ENCODE assay signal across 14 mouse cellular contexts in the genomic region with DNA sequence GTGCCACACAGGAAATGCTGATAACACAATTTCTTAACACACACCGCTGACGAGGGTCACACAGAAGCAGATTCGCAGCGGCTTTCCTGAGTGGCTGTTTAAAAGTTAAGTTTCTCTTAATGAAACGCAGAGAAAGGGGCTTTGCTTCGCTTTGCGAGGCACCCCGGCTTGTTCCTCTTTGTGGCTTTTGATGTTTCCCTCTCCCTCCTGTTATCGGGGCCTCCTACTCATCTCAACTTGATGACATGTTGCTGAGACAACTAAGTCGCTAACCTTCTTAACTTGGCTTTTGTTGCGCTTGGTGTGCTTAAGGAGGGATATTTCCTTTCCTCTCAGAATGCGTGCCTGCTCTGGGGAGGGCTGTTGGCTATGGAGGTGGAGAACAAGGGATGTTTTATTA.
DNase-seq lines count a peak whose midpoint lies in the region; ATAC-seq and TF ChIP-seq lines count a peak whose summit lies in the region.
"Had no signal": no experiment of that assay in that cellular context is flagged by ENCODE, and none has a peak within 500 bp of the region (broad histone marks: within the 10 kb centered on the region; RNA-seq: fewer than 3 reads in every experiment).

No protein-coding gene starts in this region.

- H3K4me1 ChIP-seq in embryonic facial prominence, embryonic 13.5 days = peaks cover 6% of the 10 kb centered on the region; the same call in 1 of the 2 replicates
- no peaks in the 10 kb centered on the region; the same call in 1 of the 2 replicates for H3K4me1 ChIP-seq in embryonic facial prominence, embryonic 10.5 days
- no peaks in the 10 kb centered on the region for H3K4me1 ChIP-seq in heart, embryonic 16.5 days (ENCODE audit: control insufficient read depth, insufficient read depth, low read length)
- H3K4me1 ChIP-seq in midbrain, embryonic 13.5 days (replicated peaks) = peaks cover 6% of the 10 kb centered on the region
- H3K4me1 ChIP-seq: limb, embryonic 15.5 days had no signal

- no peak for ATAC-seq in embryonic facial prominence, embryonic 13.5 days (ENCODE audit: insufficient number of reproducible peaks, insufficient read depth, low FRiP score, low TSS enrichment, low read depth)
- no peak for ATAC-seq in heart, embryonic 16.5 days (replicated peaks; ENCODE audit: extremely low read depth, insufficient read depth, low FRiP score)
- ATAC-seq in midbrain, embryonic 13.5 days = no peak
- ATAC-seq: inflammation-experienced regulatory T-cells, adult 6 months had no signal

- no peak overlapping the region for H3K9ac ChIP-seq in embryonic facial prominence, embryonic 13.5 days
- no peak overlapping the region for H3K9ac ChIP-seq in heart, embryonic 16.5 days (ENCODE audit: low read length)
- no peak overlapping the region for H3K9ac ChIP-seq in midbrain, embryonic 13.5 days (replicated peaks)
- H3K9ac ChIP-seq: limb, embryonic 15.5 days had no signal

- no peak overlapping the region for H3K4me3 ChIP-seq in embryonic facial prominence, embryonic 13.5 days
- H3K4me3 ChIP-seq in embryonic facial prominence, embryonic 10.5 days = no peak overlapping the region
- H3K4me3 ChIP-seq in heart, embryonic 16.5 days (ENCODE audit: low read length) = peak overlapping the region; percentile 19; the same call in 1 of the 2 replicates
- H3K4me3 ChIP-seq in midbrain, embryonic 13.5 days (replicated peaks) = no peak overlapping the region
- no peak overlapping the region for H3K4me3 ChIP-seq in layer of hippocampus, adult 2 months
- H3K4me3 ChIP-seq: erythroblast, embryonic 14.5 days; limb, embryonic 15.5 days had no signal

- H3K36me3 ChIP-seq in embryonic facial prominence, embryonic 13.5 days = no peaks in the 10 kb centered on the region
- H3K36me3 ChIP-seq in embryonic facial prominence, embryonic 10.5 days (replicated peaks) = no peaks in the 10 kb centered on the region
- no peaks in the 10 kb centered on the region for H3K36me3 ChIP-seq in heart, embryonic 16.5 days (ENCODE audit: control insufficient read depth, insufficient read depth)
- H3K36me3 ChIP-seq in midbrain, embryonic 13.5 days = no peaks in the 10 kb centered on the region
- H3K36me3 ChIP-seq: limb, embryonic 15.5 days had no signal

- H3K9me3 ChIP-seq in embryonic facial prominence, embryonic 13.5 days = no peaks in the 10 kb centered on the region
- H3K9me3 ChIP-seq in embryonic facial prominence, embryonic 10.5 days = no peaks in the 10 kb centered on the region
- H3K9me3 ChIP-seq in heart, embryonic 16.5 days (replicated peaks; ENCODE audit: control insufficient read depth, low read length) = no peaks in the 10 kb centered on the region
- no peaks in the 10 kb centered on the region for H3K9me3 ChIP-seq in midbrain, embryonic 13.5 days
- H3K9me3 ChIP-seq: limb, embryonic 15.5 days had no signal

- 38% methylated on average over 12 of the region's 12 CpGs for WGBS in embryonic facial prominence, embryonic 13.5 days
- 52% methylated on average over 12 of the region's 12 CpGs for WGBS in embryonic facial prominence, embryonic 10.5 days
- 33% methylated on average over 12 of the region's 12 CpGs for WGBS in heart, embryonic 16.5 days
- WGBS in midbrain, embryonic 13.5 days = 14% methylated on average over 12 of the region's 12 CpGs

- H3K4me2 ChIP-seq in embryonic facial prominence, embryonic 13.5 days = peak overlapping the region; percentile 27; the same call in 1 of the 2 replicates
- peak overlapping the region; percentile 44 for H3K4me2 ChIP-seq in heart, embryonic 16.5 days (ENCODE audit: low read depth, low read length)
- H3K4me2 ChIP-seq in midbrain, embryonic 13.5 days (replicated peaks) = peak overlapping the region; percentile 5; the same call in 1 of the 2 replicates
- H3K4me2 ChIP-seq: limb, embryonic 15.5 days had no signal

- no peak overlapping the region for H3K27ac ChIP-seq in embryonic facial prominence, embryonic 13.5 days
- no peak overlapping the region for H3K27ac ChIP-seq in embryonic facial prominence, embryonic 10.5 days (replicated peaks)
- no peak overlapping the region for H3K27ac ChIP-seq in heart, embryonic 16.5 days (ENCODE audit: low read length)
- no peak overlapping the region for H3K27ac ChIP-seq in midbrain, embryonic 13.5 days
- H3K27ac ChIP-seq in layer of hippocampus, adult 2 months = no peak overlapping the region
- H3K27ac ChIP-seq: limb, embryonic 15.5 days had no signal

- no peak for DNase-seq in embryonic facial prominence, embryonic 10.5 days (ENCODE audit: low spot score)
- DNase-seq in heart, adult 11 months = no peak
- peak; percentile 7 for DNase-seq in embryo, embryonic 9.5 days (ENCODE audit: extremely low spot score)
- DNase-seq in layer of hippocampus, adult 2 months (ENCODE audit: low spot score in 2 of 2) = no peak
- no peak for DNase-seq in ovary, postnatal 14 days (ENCODE audit: low spot score)
- DNase-seq: adrenal gland, adult 8-10 months; cerebellum, postnatal 25 days; lung, adult 18-20 months had no signal

- H3K27me3 ChIP-seq in embryonic facial prominence, embryonic 13.5 days = peaks cover 2% of the 10 kb centered on the region; the same call in 1 of the 2 replicates
- peaks cover 28% of the 10 kb centered on the region; the same call in 1 of the 2 replicates for H3K27me3 ChIP-seq in embryonic facial prominence, embryonic 10.5 days (replicated peaks; ENCODE audit: low read depth, poor library complexity, severe bottlenecking)
- H3K27me3 ChIP-seq in heart, embryonic 16.5 days (ENCODE audit: control insufficient read depth, insufficient read depth, low read length) = no peaks in the 10 kb centered on the region
- peaks cover 42% of the 10 kb centered on the region for H3K27me3 ChIP-seq in midbrain, embryonic 13.5 days
- H3K27me3 ChIP-seq: limb, embryonic 15.5 days had no signal

- no peak for TF ChIP-seq CTCF in layer of hippocampus, adult 2 months (conservative IDR thresholded peaks at IDR 0.05)
